Mouse (Mus musculus) intestine, postnatal 0 days (tissue): ENCODE results near the gene Tmem63c. TPM values are rescaled to one million over a fixed set of nuclear protein-coding genes. Genes with fewer than 3 reads are reported as not detected.

Experiments used
- ATAC-seq: fragments of 200-750 bp; cut with Nextera tagmentation; 2 replicates; pipeline ENCODE4 v1.8.0; 2017; ENCODE audit warnings: mild to moderate bottlenecking, moderate TSS enrichment, moderate library complexity
- H3K27ac ChIP-seq: fragments of 300-500 bp; sonication (generic); 2 replicates; pipeline ENCODE4 v1.5.1; 2014; ENCODE audit warnings: mild to moderate bottlenecking, low read depth, low read length, moderate library complexity
- H3K27me3 ChIP-seq: fragments of 300-500 bp; sonication (generic); replicated peaks from 2 replicates; pipeline ENCODE4 v1.6.1; 2014; ENCODE audit warnings: low read length, mixed read lengths; ENCODE audit not compliant: control insufficient read depth, insufficient read depth
- H3K36me3 ChIP-seq: fragments of 300-500 bp; sonication (generic); 2 replicates; pipeline ENCODE4 v1.6.1; 2014; ENCODE audit warnings: mild to moderate bottlenecking, moderate library complexity; ENCODE audit not compliant: control insufficient read depth, insufficient read depth
- H3K4me1 ChIP-seq: fragments of 300-500 bp; sonication (generic); replicated peaks from 2 replicates; pipeline ENCODE4 v1.6.1; 2014; ENCODE audit warnings: antibody characterized with exemption, low read length, mixed read lengths; ENCODE audit not compliant: control insufficient read depth, insufficient read depth
- H3K4me2 ChIP-seq: fragments of 300-500 bp; sonication (generic); replicated peaks from 2 replicates; pipeline ENCODE4 v1.6.1; 2014; ENCODE audit warnings: low read depth, mild to moderate bottlenecking, moderate library complexity
- H3K4me3 ChIP-seq: fragments of 300-500 bp; sonication (generic); 2 replicates; pipeline ENCODE4 v1.5.1; 2014; ENCODE audit warnings: low read depth, low read length
- H3K9ac ChIP-seq: fragments of 300-500 bp; sonication (generic); 2 replicates; pipeline ENCODE4 v1.6.1; 2014; ENCODE audit warnings: mild to moderate bottlenecking, low read depth, low read length
- H3K9me3 ChIP-seq: fragments of 300-500 bp; sonication (generic); 2 replicates; pipeline ENCODE4 v1.6.1; 2016; ENCODE audit warnings: mixed run types; ENCODE audit not compliant: control insufficient read depth
- CTCF ChIP-seq: sonication (generic); IDR thresholded peaks from 2 replicates; pipeline ENCODE4 v1.5.1; 2016; ENCODE audit warnings: low read depth, mild to moderate bottlenecking, control low read depth, antibody characterized with exemption, moderate library complexity
- WGBS: fragments of 180-500 bp; shearing (Covaris S2); extraction: QIAGEN DNeasy Blood & Tissue Kit; methylation state at CpG from one replicate; pipeline ENCODE4 v1.1.7; 2014; 5-methylcytosine and 5-hydroxymethylcytosine counted together
- polyA plus RNA-seq: library from polyadenylated mRNA; unstranded; fragments of >200 nt; fragmentation: Nextera tagmentation; extraction: Ambion mirVana; gene quantifications from 2 replicates; pipeline ENCODE4 v1.2.1, GENCODE M21; 2015

Gene Tmem63c
- polyA plus RNA-seq, 1 experiment from 2014 or later = 0.52 TPM

DNA sequence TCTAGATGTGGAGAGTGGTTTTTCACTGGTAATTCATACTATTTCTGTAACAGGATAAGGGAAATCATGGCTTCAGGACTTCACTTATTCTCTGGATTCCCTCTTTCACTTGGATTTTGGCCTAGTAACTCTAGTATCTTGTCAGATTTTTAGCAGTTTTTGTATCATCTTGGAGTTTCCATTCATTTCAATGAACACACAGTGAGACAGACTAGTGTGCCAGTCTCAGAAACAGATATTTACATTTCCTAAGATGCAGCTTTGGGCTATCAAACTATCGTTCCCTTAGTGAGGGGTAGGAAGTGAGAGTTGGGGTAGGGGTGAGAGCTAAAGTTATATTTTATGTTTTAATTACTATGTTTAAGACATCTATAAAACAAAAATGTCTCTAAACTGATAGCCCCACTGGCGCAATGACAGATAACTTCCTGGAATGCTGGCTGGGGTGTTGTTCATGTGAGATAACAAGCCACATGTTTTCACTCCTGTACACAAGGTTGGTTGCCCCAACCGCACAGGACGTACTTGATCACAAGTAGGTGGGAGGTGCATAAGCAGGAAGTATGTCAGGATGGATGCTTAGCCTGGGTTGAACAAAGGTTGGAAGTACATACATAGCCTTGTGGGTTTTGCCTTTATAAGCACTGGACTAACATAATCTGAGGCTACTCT is 100.9 kb downstream of the Tmem63c start:
- no peak overlapping the region for H3K4me2 ChIP-seq
- ATAC-seq = 0 out of 2 replicates have a peak, but pooled peaks have one; percentile 31
- H3K4me1 ChIP-seq = no peaks in the 10 kb centered on the region
- no peak overlapping the region for H3K27ac ChIP-seq
- no peak overlapping the region for H3K9ac ChIP-seq
- no peak for TF ChIP-seq CTCF
- H3K36me3 ChIP-seq = peaks cover 11% of the 10 kb centered on the region
- 61% methylated on average over 4 of the region's 4 CpGs for WGBS
- H3K9me3 ChIP-seq = no peaks in the 10 kb centered on the region
- H3K27me3 ChIP-seq = no peaks in the 10 kb centered on the region
- no peak overlapping the region for H3K4me3 ChIP-seq

DNA sequence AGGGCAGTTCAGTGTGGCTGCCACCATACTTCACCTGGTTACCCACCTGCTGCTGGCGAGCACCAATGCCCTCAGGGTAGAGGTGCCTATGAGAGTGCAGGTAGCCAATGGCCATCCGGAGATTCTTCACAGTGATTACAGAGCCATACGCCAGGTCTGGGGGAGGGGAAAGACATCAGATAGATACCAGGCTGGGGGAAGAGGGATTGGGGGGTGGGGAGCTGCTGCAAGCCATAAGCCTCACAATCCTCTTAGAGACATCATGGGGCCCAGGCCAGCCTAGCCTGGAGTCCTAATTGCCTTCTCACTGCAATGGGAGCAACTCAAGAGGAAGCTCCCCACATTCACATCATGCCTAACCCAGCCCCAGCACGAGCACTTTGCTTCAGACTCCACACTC is 106.1 kb downstream of the Tmem63c start:
- H3K9ac ChIP-seq = no peak overlapping the region
- no peak overlapping the region for H3K4me3 ChIP-seq
- no peak for TF ChIP-seq CTCF
- no peak overlapping the region for H3K27ac ChIP-seq
- H3K4me1 ChIP-seq = no peaks in the 10 kb centered on the region
- no peaks in the 10 kb centered on the region for H3K27me3 ChIP-seq
- peaks cover 10% of the 10 kb centered on the region for H3K36me3 ChIP-seq
- WGBS = 79% methylated on average over 4 of the region's 4 CpGs
- no peak for ATAC-seq
- H3K4me2 ChIP-seq = no peak overlapping the region
- H3K9me3 ChIP-seq = no peaks in the 10 kb centered on the region

- ATAC-seq = no peak
- Histone ChIP-seq H3K4me3 (no peak overlapping the region), H3K9me3 (no peaks in the 10 kb centered on the region), H3K4me2 (no peak overlapping the region), H3K27me3 (no peaks in the 10 kb centered on the region), H3K9ac (no peak overlapping the region), H3K36me3 (peaks cover 15% of the 10 kb centered on the region; the same call in 1 of the 2 replicates), H3K4me1 (no peaks in the 10 kb centered on the region), H3K27ac (no peak overlapping the region)
- WGBS = 92% methylated on average over 4 of the region's 4 CpGs
- no peak for TF ChIP-seq CTCF
Measured at GRCm38 (mm10) chr12:87130224-87130623, 109.1 kb downstream of the Tmem63c start.

DNA sequence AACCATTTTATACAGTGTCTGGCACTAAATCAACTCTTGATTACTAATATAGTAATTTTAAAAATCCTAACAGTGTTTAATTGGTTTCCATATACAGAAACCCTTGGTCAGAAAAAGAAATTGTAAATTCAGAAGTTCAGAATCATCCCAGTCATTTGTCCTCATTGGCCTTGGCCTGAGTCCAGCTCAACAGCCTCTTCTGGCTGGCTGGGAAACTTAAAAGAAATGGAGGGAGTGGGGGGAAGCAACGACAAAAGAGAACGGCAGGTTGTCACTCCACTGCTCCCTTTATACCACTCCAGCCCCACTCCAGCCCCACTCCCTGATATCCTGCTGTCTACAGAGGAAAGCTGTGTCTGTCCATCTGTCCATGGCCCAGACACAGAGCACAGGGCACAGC is 110.0 kb downstream of the Tmem63c start:
- no peaks in the 10 kb centered on the region for H3K27me3 ChIP-seq
- H3K4me3 ChIP-seq = no peak overlapping the region
- no peak overlapping the region for H3K4me2 ChIP-seq
- peaks cover 15% of the 10 kb centered on the region; the same call in 1 of the 2 replicates for H3K36me3 ChIP-seq
- no peaks in the 10 kb centered on the region for H3K4me1 ChIP-seq
- no peaks in the 10 kb centered on the region for H3K9me3 ChIP-seq
- whole genome bisulfite sequencing = 50% methylated on average over 2 of the region's 2 CpGs
- H3K9ac ChIP-seq = no peak overlapping the region
- TF ChIP-seq CTCF = no peak
- H3K27ac ChIP-seq = no peak overlapping the region
- no peak for ATAC-seq

- peak; percentile 73 for TF ChIP-seq CTCF
- H3K4me1 ChIP-seq = no peaks in the 10 kb centered on the region
- H3K9ac ChIP-seq = no peak overlapping the region
- H3K9me3 ChIP-seq = no peaks in the 10 kb centered on the region
- H3K4me3 ChIP-seq = no peak overlapping the region
- ATAC-seq = no peak
- H3K27me3 ChIP-seq = no peaks in the 10 kb centered on the region
- H3K36me3 ChIP-seq = peaks cover 15% of the 10 kb centered on the region; the same call in 1 of the 2 replicates
- H3K4me2 ChIP-seq = no peak overlapping the region
- WGBS = 65% methylated on average over 3 of the region's 3 CpGs
- H3K27ac ChIP-seq = no peak overlapping the region
Measured at GRCm38 (mm10) chr12:87131619-87132018, 110.5 kb downstream of the Tmem63c start.

DNA sequence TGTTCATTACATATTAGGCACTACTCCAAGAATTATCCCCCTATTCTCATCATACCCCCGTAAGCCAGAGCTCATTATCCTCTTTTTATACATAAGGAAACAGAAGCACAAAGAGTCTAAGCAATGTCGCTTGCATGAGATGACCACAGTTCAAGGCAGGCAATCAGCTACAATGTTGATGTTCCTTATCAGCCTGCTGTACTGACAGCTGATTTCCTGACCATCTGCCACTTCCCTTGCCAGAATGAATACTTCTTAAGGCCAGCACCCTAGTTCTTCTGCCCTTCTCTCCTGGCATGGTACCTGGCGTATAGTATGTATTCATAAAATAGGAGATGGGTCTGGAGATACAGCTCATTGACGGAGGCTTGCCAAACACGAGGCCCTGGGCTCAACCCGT is 111.1 kb downstream of the Tmem63c start:
- no peak for ATAC-seq
- no peak for TF ChIP-seq CTCF
- no peak overlapping the region for H3K4me2 ChIP-seq
- peaks cover 10% of the 10 kb centered on the region; the same call in 1 of the 2 replicates for H3K36me3 ChIP-seq
- no peaks in the 10 kb centered on the region for H3K27me3 ChIP-seq
- no peak overlapping the region for H3K27ac ChIP-seq
- no peaks in the 10 kb centered on the region for H3K9me3 ChIP-seq
- H3K4me3 ChIP-seq = no peak overlapping the region
- no peak overlapping the region for H3K9ac ChIP-seq
- 88% methylated on average over 6 of the region's 6 CpGs for WGBS
- H3K4me1 ChIP-seq = no peaks in the 10 kb centered on the region
